Mouse (Mus musculus) right cerebral cortex, postnatal 25 days (tissue): ENCODE data around the gene Olfr1183.
"Not testable (repeated sequence)": the region's sequence is repeated elsewhere in the genome, so short reads cannot be mapped to it uniquely, and the experiment has no call there.

ENCODE experiments used
- DNase-seq: peaks from one replicate; pipeline ENCODE4 v3.0.0; 2022

Olfr1183 gene

GRCm38 (mm10) chr2:88454567-88454966 is at the start of gene Olfr1183:
Olfr1183 (plus strand) TSS chr2:88454867.
- not testable (repeated sequence) for DNase-seq

- DNase-seq: no peak
Measured at GRCm38 (mm10) chr2:88406353-88406752, 48.3 kb upstream of the Olfr1183 start, which contains the start of gene Olfr1179. Olfr1179 (minus strand) TSS chr2:88406453.

GRCm38 (mm10) chr2:88419051-88419450 is 35.6 kb upstream of the Olfr1183 start, which contains the start of gene Olfr1180:
Olfr1180 (minus strand) TSS chr2:88419151.
- no peak for DNase-seq

- no peak for DNase-seq
Measured at GRCm38 (mm10) chr2:88426071-88426470, 28.6 kb upstream of the Olfr1183 start, which contains the start of gene Olfr1181. Olfr1181 (minus strand) TSS chr2:88426171.

DNA sequence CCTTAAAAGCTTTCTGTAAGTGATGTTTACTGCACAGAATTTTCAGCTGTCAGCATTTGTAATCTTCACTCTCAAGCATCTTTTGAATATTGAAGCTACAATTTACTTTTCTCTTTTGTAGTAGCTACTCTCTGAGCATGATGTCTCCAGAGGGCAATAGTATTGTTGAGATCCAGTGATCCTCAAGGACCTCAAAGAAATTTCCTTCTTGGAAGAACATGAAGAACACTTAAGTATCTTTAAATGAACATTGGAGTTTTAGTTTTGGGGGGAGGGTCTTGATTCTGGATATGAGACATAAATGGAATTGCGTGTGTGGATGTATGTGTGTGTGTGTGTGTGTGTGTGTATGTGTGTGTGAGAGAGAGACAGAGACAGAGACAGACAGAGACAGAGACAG is 5.6 kb upstream of the Olfr1183 start, which contains the start of gene Gm13757:
Gene Gm13757 (minus strand): TSS at position 101 of the 400 bp plus-strand sequence.
- no peak for DNase-seq

DNA sequence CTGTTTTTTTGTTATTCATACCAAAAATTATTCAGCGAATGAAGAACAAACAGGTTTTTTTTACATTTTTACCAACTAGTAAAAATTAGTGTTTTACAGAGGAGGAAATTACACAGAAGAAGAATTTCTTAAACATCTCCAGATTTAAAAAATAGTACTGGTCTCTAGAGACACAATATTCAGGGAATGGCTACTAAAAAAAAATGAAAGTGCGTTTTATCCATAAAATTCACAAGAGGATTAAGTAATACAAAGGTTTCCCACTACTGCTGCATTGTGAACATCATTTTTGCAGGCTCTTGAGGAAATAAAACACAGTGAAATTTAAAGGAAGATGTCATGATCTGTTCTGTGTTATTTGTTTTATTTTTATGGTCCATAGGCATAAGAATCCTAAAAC is 28.6 kb downstream of the Olfr1183 start, which contains the start of gene Olfr1184:
Gene Olfr1184 (plus strand): TSS at position 301 of the 400 bp plus-strand sequence.
- DNase-seq: no peak

DNA sequence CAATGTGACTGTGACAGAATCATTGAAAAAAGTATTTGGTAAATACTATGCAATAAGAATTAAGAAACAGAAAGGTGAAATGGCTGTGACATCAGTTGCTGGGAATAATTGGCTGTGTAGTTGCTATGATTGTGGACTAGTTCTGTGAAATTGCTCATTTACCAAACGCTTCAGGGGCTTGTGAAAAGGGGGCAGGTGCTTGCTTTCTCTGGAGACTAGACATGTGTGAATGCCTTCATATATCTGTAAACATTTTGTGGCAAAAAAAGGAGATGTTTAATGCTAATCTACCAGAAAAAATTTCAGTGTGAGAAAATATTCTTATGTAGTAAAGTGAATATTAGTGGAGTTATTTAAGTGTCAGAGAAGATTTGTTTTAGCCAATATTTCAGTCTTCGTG is 38.4 kb downstream of the Olfr1183 start, which contains the start of gene Olfr1185-ps1:
Gene Olfr1185-ps1 (plus strand): TSS at position 301 of the 400 bp plus-strand sequence.
- DNase-seq: no peak

- DNase-seq: no peak
Measured at GRCm38 (mm10) chr2:88518251-88518650, 63.6 kb downstream of the Olfr1183 start, which contains the start of gene Olfr1186. Olfr1186 (plus strand) TSS chr2:88518551.
